ENCODE assay signal across 18 mouse cellular contexts in the genomic region with DNA sequence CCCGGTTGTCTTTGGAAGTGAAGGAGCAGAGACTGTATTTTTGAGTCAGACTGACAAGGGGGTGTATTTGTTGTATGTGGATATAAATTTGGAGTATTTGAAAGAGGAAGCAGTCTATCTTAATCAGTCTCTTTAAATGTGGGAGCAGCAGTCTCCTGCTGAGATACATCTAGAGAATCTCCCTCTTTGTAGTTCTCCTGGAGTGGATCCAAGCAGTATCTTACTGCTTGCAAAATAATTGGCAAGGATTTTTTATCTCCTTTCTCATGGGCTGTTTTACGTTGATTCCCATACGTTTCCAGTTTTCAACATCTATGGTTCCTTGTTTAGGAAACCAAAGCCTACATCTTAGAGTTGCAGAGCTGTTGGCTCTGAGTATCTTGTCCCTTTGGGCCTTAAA. TPM values are rescaled to one million over a fixed set of nuclear protein-coding genes. Genes with fewer than 3 reads are reported as not detected.
"Had no signal": no experiment of that assay in that cellular context is flagged by ENCODE, and none has a peak within 500 bp of the region (broad histone marks: within the 10 kb centered on the region; RNA-seq: fewer than 3 reads in every experiment).

No protein-coding gene starts in this region.

- ATAC-seq: liver, postnatal 0 days; midbrain, embryonic 13.5 days; midbrain, embryonic 15.5 days had no signal

- H3K36me3 ChIP-seq: liver, embryonic 13.5 days; liver, embryonic 15.5 days; midbrain, embryonic 13.5 days; midbrain, embryonic 15.5 days; neural tube, embryonic 12.5 days; stomach, embryonic 15.5 days had no signal

- H3K4me3 ChIP-seq: liver, embryonic 13.5 days; liver, embryonic 15.5 days; megakaryocyte, embryonic 14.5 days; midbrain, embryonic 13.5 days; midbrain, embryonic 15.5 days; neural tube, embryonic 12.5 days; stomach, embryonic 15.5 days had no signal

- H3K27ac ChIP-seq: liver, embryonic 13.5 days; liver, embryonic 15.5 days; macrophage; midbrain, embryonic 13.5 days; midbrain, embryonic 15.5 days; neural tube, embryonic 12.5 days; stomach, embryonic 15.5 days; stomach, postnatal 0 days had no signal

- H3K27me3 ChIP-seq: liver, embryonic 13.5 days; liver, embryonic 15.5 days; midbrain, embryonic 13.5 days; midbrain, embryonic 15.5 days; neural tube, embryonic 12.5 days; stomach, embryonic 15.5 days had no signal

- DNase-seq: liver, embryonic 13.5 days; liver, postnatal 0 days; lung, postnatal 10 days; right cerebral cortex, postnatal 14 days; thymus, adult 2 months; thymus, postnatal 25 days; thymus, postnatal 4 days had no signal

- H3K9me3 ChIP-seq: liver, embryonic 13.5 days; liver, embryonic 15.5 days; megakaryocyte, embryonic 14.5 days; midbrain, embryonic 13.5 days; midbrain, embryonic 15.5 days; neural tube, embryonic 12.5 days; stomach, embryonic 15.5 days had no signal

- H3K9ac ChIP-seq: liver, embryonic 13.5 days; liver, embryonic 15.5 days; liver, postnatal 0 days; midbrain, embryonic 13.5 days; midbrain, embryonic 15.5 days; neural tube, embryonic 12.5 days; stomach, embryonic 15.5 days had no signal

- H3K4me1 ChIP-seq: liver, embryonic 13.5 days; liver, embryonic 15.5 days; megakaryocyte, embryonic 14.5 days; midbrain, embryonic 13.5 days; midbrain, embryonic 15.5 days; neural tube, embryonic 12.5 days; stomach, embryonic 15.5 days had no signal

- H3K4me2 ChIP-seq: liver, embryonic 11.5 days; liver, embryonic 13.5 days; liver, embryonic 15.5 days; midbrain, embryonic 11.5 days; midbrain, embryonic 13.5 days; midbrain, embryonic 15.5 days; neural tube, embryonic 12.5 days; stomach, embryonic 15.5 days had no signal

RNA-seq across cellular contexts. Expression of a gene that starts 10.1 kb away (rescaled TPM):
- polyA plus RNA-seq: liver, embryonic 13.5 days; liver, embryonic 15.5 days; liver, postnatal 0 days; macrophage; neural tube, embryonic 12.5 days; spleen, adult 2 months had no signal
